Mouse (Mus musculus) erythroblast, embryonic 14.5 days (primary cell): ENCODE measurements around the gene Slc25a16.

Source experiments
- GATA1 ChIP-seq: IDR thresholded peaks from 2 replicates; pipeline ENCODE4 v1.6.1; 2012; ENCODE audit warnings: low read length, inconsistent platforms, mixed read lengths
- TAL1 ChIP-seq: IDR thresholded peaks from 3 replicates; pipeline ENCODE4 v1.6.1; 2012; ENCODE audit warnings: low read length, inconsistent platforms, mixed read lengths

DNA sequence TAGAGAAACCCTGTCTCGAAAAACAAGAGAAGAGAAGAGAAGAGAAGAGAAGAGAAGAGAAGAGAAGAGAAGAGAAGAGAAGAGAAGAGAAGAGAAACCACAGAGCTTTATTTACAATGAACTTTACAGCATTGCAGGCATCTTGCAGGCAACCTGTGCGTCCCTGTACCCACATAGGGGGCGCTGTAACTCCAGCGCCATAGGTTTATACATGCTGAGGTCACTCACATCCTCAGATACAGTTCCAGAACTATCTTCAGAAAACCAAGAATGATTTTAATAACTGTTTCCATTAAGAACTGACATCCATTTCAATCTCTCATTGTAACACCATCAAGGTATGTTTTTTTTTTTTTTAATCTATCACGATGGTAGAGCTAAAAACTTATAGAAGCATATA lies 39.2 kb upstream of the Slc25a16 start:
- TF ChIP-seq GATA1 (no peak), TAL1 (no peak)
